Mouse (Mus musculus) liver, adult 2 months (tissue): ENCODE results near the gene Arhgap6.

ENCODE experiments used
- CTCF ChIP-seq: fragments of 200-500 bp; IDR thresholded peaks from 2 replicates; pipeline ENCODE4 v1.5.1; 2011; ENCODE audit warnings: low read depth, low read length, control low read depth
- POLR2A ChIP-seq: fragments of 200-500 bp; IDR thresholded peaks from 2 replicates; pipeline ENCODE4 v1.6.1; 2011; ENCODE audit warnings: low read length, control low read depth; ENCODE audit not compliant: insufficient read depth; ENCODE audit errors: extremely low read depth

DNA sequence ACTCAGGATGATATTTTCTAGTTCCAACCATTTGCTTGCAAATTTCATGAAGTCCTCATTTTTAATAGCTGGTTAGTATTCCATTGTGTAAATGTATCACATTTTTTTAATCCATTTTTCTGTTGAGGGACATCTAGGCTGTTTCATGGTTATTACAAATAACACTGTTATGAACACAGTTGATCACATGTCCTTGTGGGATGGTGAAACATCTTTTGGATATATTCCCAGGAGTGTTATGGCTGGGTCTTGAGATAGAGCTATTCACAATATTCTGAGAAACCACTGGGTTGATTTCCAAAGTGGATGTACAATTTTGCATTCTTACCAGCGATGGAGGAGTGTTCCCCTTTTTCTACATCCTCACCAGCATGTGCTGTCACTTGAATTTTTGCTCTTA lies 137.5 kb downstream of the Arhgap6 start:
- TF ChIP-seq POLR2A (no peak), CTCF (no peak)
